Mouse (Mus musculus): ENCODE measurements at regions not wholly inside any gene's neighbourhood (a gene's known extent, or its start where the extent isn't known, plus 50 kb on each side); places are given as distances from the start of the nearest gene placed in this dataset.

DNA sequence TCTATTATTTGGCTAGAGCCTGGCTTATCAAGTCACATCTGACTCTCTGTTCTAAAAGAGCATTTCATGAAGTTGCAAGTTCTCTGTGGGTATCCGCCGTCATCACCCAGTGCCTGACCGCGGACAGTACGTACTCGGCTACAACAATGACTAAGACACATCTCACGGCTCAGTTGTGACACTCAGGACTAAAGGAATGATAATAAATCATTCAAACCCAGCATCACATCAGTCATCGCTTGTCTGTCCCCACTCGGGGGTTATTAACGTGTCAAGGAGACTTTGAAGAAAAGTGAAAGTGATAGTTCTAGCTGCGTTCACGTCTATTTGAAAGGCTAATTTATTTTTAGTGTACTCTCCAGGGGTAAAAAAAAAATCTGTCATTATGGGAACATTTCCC lies 61.4 kb upstream of the Map4k3 start:
- Histone ChIP-seq H3K9ac (ENCODE audit: low read depth, low read length) (no peak overlapping the region), H3K9me3 (ENCODE audit: control insufficient read depth, low read length) (no peaks in the 10 kb centered on the region), H3K27ac (ENCODE audit: low read depth, low read length) (no peak overlapping the region), H3K36me3 (ENCODE audit: control insufficient read depth, insufficient read depth, low read length) (no peaks in the 10 kb centered on the region), H3K4me3 (ENCODE audit: low read length) (no peak overlapping the region), H3K4me2 (ENCODE audit: low read length) (no peak overlapping the region), H3K27me3 (replicated peaks; ENCODE audit: control insufficient read depth, insufficient read depth, low read length) (no peaks in the 10 kb centered on the region), H3K4me1 (ENCODE audit: control insufficient read depth, insufficient read depth, low read depth, low read length) (no peaks in the 10 kb centered on the region)
- WGBS: 55% methylated on average over 12 of the region's 12 CpGs
- no peak for ATAC-seq

DNA sequence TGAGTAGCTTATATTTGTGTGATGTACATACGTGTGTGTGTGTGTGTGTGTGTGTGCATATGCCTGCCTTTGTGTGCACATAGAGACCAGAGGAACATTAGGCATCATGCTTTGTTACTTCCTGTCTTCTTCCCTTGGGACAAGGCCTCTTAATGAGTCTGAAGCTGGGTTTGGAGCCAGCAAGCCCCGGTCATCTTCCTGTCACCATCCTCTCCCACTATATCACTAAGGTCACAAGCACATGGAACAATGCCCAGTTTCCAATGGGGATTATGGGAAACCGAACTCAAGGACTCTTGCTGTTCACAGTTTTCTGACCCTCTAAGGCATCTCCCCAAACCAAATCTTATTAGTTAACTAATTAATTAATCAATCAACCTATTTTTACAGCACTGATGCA lies 60.7 kb upstream of the Map4k3 start:
- H3K4me1 ChIP-seq (ENCODE audit: control insufficient read depth, insufficient read depth, low read depth, low read length): no peaks in the 10 kb centered on the region
- no peak overlapping the region for H3K27ac ChIP-seq (ENCODE audit: low read depth, low read length)
- no peak overlapping the region for H3K4me2 ChIP-seq (ENCODE audit: low read length)
- H3K9me3 ChIP-seq (ENCODE audit: control insufficient read depth, low read length): no peaks in the 10 kb centered on the region
- ATAC-seq: no peak
- no peak overlapping the region for H3K4me3 ChIP-seq (ENCODE audit: low read length)
- WGBS: 85% methylated on average over 3 of the region's 3 CpGs
- H3K36me3 ChIP-seq (ENCODE audit: control insufficient read depth, insufficient read depth, low read length): no peaks in the 10 kb centered on the region
- H3K27me3 ChIP-seq (replicated peaks; ENCODE audit: control insufficient read depth, insufficient read depth, low read length): no peaks in the 10 kb centered on the region
- no peak overlapping the region for H3K9ac ChIP-seq (ENCODE audit: low read depth, low read length)

DNA sequence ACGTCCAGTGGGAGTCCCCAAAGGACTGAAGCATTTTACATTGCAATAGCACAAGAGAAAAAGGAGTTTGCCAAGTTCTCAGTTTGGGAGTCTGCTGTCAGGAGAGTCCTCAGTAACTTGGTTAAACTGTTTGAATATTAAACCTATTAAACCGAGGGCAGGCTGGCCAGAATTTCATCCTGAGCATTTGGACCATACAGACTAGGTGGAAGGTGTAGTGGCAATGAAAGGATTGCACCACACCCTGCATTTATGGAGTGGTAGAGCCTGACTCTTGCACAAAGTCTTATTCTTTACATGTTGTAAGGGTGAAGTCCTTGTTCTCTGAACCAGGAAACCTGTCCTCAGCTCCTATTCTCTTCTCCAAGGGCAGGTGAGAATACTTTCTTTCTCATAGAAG lies 58.6 kb upstream of the Map4k3 start:
- no peak for ATAC-seq
- H3K27ac ChIP-seq (ENCODE audit: low read depth, low read length): no peak overlapping the region
- no peak overlapping the region for H3K4me3 ChIP-seq (ENCODE audit: low read length)
- H3K27me3 ChIP-seq (replicated peaks; ENCODE audit: control insufficient read depth, insufficient read depth, low read length): no peaks in the 10 kb centered on the region
- H3K9ac ChIP-seq (ENCODE audit: low read depth, low read length): no peak overlapping the region
- no peaks in the 10 kb centered on the region for H3K9me3 ChIP-seq (ENCODE audit: control insufficient read depth, low read length)
- no peaks in the 10 kb centered on the region for H3K36me3 ChIP-seq (ENCODE audit: control insufficient read depth, insufficient read depth, low read length)
- WGBS: 77% methylated on average over 2 of the region's 2 CpGs
- no peaks in the 10 kb centered on the region for H3K4me1 ChIP-seq (ENCODE audit: control insufficient read depth, insufficient read depth, low read depth, low read length)
- H3K4me2 ChIP-seq (ENCODE audit: low read length): no peak overlapping the region

DNA sequence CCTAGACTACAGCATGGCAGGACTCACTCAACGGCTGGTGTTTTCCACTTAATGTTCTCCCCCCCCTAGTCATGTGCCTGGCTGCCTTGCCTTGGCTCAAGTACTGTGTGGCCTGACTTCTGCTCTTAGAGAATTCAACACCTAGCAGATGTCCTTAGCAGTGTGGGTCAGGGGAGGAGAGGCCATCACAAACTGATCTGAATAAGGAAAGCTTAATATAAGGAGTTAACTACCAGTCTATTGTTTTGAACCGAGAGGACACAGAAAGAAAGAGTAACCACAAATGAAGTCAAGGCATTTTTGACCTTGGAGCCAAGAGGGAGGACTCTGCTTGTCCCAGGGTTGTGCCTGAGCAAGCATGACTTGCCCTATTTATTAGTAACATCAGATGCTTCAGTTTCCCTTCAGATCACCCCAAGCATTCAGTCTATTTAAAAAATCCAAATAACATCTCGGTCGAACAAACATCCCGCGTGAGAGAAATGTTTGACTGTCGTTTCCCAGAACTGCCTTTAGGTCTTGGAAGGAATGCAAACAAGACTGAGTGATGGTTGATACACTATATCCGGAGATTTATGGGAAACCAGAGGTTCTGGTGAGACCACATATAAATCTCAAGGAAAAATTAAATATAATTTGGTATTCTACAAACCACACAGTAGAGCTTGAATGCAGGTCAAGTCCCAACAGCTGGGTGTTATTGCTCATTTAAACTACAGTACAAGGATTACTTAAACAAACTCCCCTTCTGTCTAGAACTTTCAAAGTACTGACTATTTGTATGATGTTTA lies 58.0 kb upstream of the Map4k3 start:
- no peak for ATAC-seq
- Histone ChIP-seq H3K36me3 (ENCODE audit: control insufficient read depth, insufficient read depth, low read length) (no peaks in the 10 kb centered on the region), H3K4me1 (ENCODE audit: control insufficient read depth, insufficient read depth, low read depth, low read length) (no peaks in the 10 kb centered on the region), H3K4me2 (ENCODE audit: low read length) (no peak overlapping the region), H3K9ac (ENCODE audit: low read depth, low read length) (no peak overlapping the region), H3K27me3 (replicated peaks; ENCODE audit: control insufficient read depth, insufficient read depth, low read length) (no peaks in the 10 kb centered on the region), H3K9me3 (ENCODE audit: control insufficient read depth, low read length) (no peaks in the 10 kb centered on the region), H3K27ac (ENCODE audit: low read depth, low read length) (no peak overlapping the region), H3K4me3 (ENCODE audit: low read length) (no peak overlapping the region)
- 81% methylated on average over 8 of the region's 8 CpGs for WGBS

DNA sequence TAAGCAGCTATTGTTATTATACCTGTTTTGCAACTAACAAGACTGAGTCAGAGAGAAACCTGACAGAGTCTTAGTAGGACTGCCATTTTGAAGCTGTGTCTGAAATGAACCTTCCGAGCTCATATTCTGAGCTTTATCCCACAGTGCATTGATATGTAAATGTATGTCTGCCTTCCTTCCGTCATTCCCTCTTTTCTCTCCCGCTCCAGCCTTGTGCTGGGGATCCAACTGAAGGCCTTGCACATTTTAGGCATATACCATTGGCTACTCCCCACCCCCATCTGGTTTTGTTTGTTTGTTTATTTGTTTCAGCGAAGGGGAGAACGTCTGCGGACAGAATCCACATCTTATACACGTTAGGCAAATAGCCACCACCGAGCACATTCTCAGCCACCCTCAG lies 57.2 kb upstream of the Map4k3 start:
- Histone ChIP-seq H3K4me3 (ENCODE audit: low read length) (no peak overlapping the region), H3K4me1 (ENCODE audit: control insufficient read depth, insufficient read depth, low read depth, low read length) (no peaks in the 10 kb centered on the region), H3K27me3 (replicated peaks; ENCODE audit: control insufficient read depth, insufficient read depth, low read length) (no peaks in the 10 kb centered on the region), H3K9me3 (ENCODE audit: control insufficient read depth, low read length) (no peaks in the 10 kb centered on the region), H3K36me3 (ENCODE audit: control insufficient read depth, insufficient read depth, low read length) (no peaks in the 10 kb centered on the region), H3K4me2 (ENCODE audit: low read length) (no peak overlapping the region), H3K9ac (ENCODE audit: low read depth, low read length) (no peak overlapping the region), H3K27ac (ENCODE audit: low read depth, low read length) (no peak overlapping the region)
- WGBS: 55% methylated on average over 8 of the region's 8 CpGs
- ATAC-seq: no peak

DNA sequence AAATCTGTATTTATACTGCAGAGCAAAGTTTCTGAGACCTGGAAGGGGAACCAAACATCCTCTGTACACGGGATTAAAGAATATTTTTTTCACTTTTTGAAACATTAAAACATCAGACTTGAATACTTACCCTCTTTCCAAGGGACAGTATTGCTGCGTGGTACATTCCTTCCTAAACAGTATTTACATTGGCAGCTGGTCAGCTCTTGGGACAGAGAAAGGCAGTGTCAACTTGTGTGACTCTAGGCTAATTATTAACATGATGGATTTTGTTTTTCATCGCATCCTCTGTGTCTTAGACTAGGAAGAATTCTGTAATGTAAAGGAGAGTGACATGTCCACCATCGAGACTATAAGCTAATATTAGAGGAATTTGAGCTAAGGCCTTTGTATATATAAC lies 56.8 kb upstream of the Map4k3 start:
- no peaks in the 10 kb centered on the region for H3K4me1 ChIP-seq (ENCODE audit: control insufficient read depth, insufficient read depth, low read depth, low read length)
- H3K9me3 ChIP-seq (ENCODE audit: control insufficient read depth, low read length): no peaks in the 10 kb centered on the region
- H3K36me3 ChIP-seq (ENCODE audit: control insufficient read depth, insufficient read depth, low read length): no peaks in the 10 kb centered on the region
- no peak overlapping the region for H3K4me3 ChIP-seq (ENCODE audit: low read length)
- ATAC-seq: no peak
- no peak overlapping the region for H3K9ac ChIP-seq (ENCODE audit: low read depth, low read length)
- H3K27me3 ChIP-seq (replicated peaks; ENCODE audit: control insufficient read depth, insufficient read depth, low read length): no peaks in the 10 kb centered on the region
- 72% methylated on average over 4 of the region's 4 CpGs for WGBS
- no peak overlapping the region for H3K4me2 ChIP-seq (ENCODE audit: low read length)
- H3K27ac ChIP-seq (ENCODE audit: low read depth, low read length): no peak overlapping the region

DNA sequence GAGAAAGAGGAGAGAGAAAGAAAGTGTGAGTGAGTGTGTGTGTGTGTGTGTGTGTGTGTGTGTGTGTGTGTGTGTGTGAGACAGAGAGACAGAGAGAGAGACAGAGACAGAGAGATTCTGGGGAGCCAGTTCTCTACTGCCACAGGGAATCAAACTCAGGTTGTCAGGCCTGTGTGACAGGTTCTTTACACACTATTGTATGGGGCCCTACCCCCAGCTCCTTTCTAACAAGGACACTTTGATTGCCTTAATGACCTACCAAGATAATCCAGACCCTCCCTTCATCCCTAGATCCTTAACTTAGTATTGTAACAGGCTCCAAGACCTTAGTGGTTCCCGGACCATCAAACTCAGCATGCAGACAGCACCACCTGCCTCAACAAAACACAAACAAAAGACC lies 53.9 kb upstream of the Map4k3 start:
- 24% methylated on average over 1 of the region's 1 CpGs for WGBS

DNA sequence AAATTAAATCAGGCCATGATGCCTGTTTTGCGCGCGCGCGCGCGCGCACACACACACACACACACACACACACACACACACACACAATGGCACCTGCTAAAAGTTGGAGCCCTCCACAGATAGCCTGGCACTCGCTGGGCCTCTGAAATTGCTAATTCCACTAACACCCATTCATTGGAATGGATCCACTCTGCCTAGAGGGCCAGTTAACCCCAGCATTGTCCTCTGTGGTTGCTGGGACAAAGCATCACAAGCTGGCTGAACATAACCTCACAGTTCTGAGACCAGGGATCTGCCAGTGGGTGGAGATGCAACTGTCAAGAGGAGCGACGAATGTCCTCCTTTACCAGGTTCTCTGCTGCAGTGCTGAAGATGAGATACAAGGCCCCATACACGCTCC lies 53.3 kb upstream of the Map4k3 start:
- Histone ChIP-seq H3K9me3 (ENCODE audit: control insufficient read depth, low read length) (no peaks in the 10 kb centered on the region), H3K4me3 (ENCODE audit: low read length) (no peak overlapping the region), H3K4me1 (ENCODE audit: control insufficient read depth, insufficient read depth, low read depth, low read length) (no peaks in the 10 kb centered on the region), H3K27me3 (replicated peaks; ENCODE audit: control insufficient read depth, insufficient read depth, low read length) (no peaks in the 10 kb centered on the region), H3K4me2 (ENCODE audit: low read length) (no peak overlapping the region), H3K27ac (ENCODE audit: low read depth, low read length) (no peak overlapping the region), H3K36me3 (ENCODE audit: control insufficient read depth, insufficient read depth, low read length) (no peaks in the 10 kb centered on the region), H3K9ac (ENCODE audit: low read depth, low read length) (no peak overlapping the region)
- 86% methylated on average over 12 of the region's 12 CpGs for WGBS
- ATAC-seq: no peak

More for the DNA sequence above, 53.9 kb upstream of the Map4k3 start:
- H3K36me3 ChIP-seq (ENCODE audit: control insufficient read depth, insufficient read depth, low read length): no peaks in the 10 kb centered on the region
- no peak overlapping the region for H3K4me3 ChIP-seq (ENCODE audit: low read length)
- H3K27ac ChIP-seq (ENCODE audit: low read depth, low read length): no peak overlapping the region
- H3K9me3 ChIP-seq (ENCODE audit: control insufficient read depth, low read length): no peaks in the 10 kb centered on the region
- no peaks in the 10 kb centered on the region for H3K27me3 ChIP-seq (replicated peaks; ENCODE audit: control insufficient read depth, insufficient read depth, low read length)
- no peak overlapping the region for H3K9ac ChIP-seq (ENCODE audit: low read depth, low read length)
- no peak overlapping the region for H3K4me2 ChIP-seq (ENCODE audit: low read length)
- H3K4me1 ChIP-seq (ENCODE audit: control insufficient read depth, insufficient read depth, low read depth, low read length): no peaks in the 10 kb centered on the region
- ATAC-seq: no peak

DNA sequence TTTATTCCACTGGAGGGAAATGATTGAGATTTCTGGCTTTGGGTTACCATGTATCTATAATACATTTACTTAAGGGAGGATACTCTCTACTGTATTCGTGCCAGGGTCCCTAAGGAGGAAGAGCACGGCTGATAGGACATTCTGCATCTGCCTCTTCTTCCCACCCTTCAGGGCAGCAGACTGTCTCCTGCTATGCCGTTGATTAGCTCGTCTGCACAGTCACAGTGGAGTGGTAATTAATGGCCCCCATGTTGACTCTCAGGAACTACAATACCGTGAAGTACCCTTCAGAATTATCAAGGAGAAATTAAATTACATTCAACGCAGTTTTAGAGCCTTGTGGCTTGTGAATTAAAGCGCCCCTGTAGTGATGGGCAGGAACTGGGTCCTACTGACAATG lies 52.0 kb upstream of the Map4k3 start:
- Histone ChIP-seq H3K4me3 (ENCODE audit: low read length) (no peak overlapping the region), H3K27ac (ENCODE audit: low read depth, low read length) (no peak overlapping the region), H3K27me3 (replicated peaks; ENCODE audit: control insufficient read depth, insufficient read depth, low read length) (no peaks in the 10 kb centered on the region), H3K9ac (ENCODE audit: low read depth, low read length) (no peak overlapping the region), H3K36me3 (ENCODE audit: control insufficient read depth, insufficient read depth, low read length) (no peaks in the 10 kb centered on the region), H3K4me1 (ENCODE audit: control insufficient read depth, insufficient read depth, low read depth, low read length) (no peaks in the 10 kb centered on the region), H3K9me3 (ENCODE audit: control insufficient read depth, low read length) (no peaks in the 10 kb centered on the region), H3K4me2 (ENCODE audit: low read length) (no peak overlapping the region)
- WGBS: 31% methylated on average over 7 of the region's 7 CpGs
- ATAC-seq: peak; percentile 87
